Mouse (Mus musculus): ENCODE results near the gene Tmem132a. TPM values are rescaled to one million over a fixed set of nuclear protein-coding genes. Genes with fewer than 3 reads are reported as not detected.

Tmem132a gene
- total and polyA plus RNA-seq, 2 experiments from 2014 or later = 184 to 362 TPM

- no peak overlapping the region for H3K27ac ChIP-seq (ENCODE audit: low read depth, low read length)
- no peak overlapping the region for H3K4me2 ChIP-seq (ENCODE audit: low read depth)
- no peak for DNase-seq
- H3K27me3 ChIP-seq (ENCODE audit: insufficient read depth, low read length) = no peaks in the 10 kb centered on the region
- TF ChIP-seq CTCF (IDR thresholded peaks at IDR 0.05; ENCODE audit: low read depth) = no peak
- no peak overlapping the region for H3K9ac ChIP-seq
- WGBS = 88% methylated on average over 5 of the region's 5 CpGs
- H3K4me3 ChIP-seq (ENCODE audit: low read depth, low read length) = no peak overlapping the region
- ATAC-seq = no peak
- H3K36me3 ChIP-seq (ENCODE audit: insufficient read depth) = no peaks in the 10 kb centered on the region
- no peaks in the 10 kb centered on the region for H3K9me3 ChIP-seq (ENCODE audit: low read length)
- H3K4me1 ChIP-seq (ENCODE audit: insufficient read depth) = no peaks in the 10 kb centered on the region
Observed at GRCm38 (mm10) chr19:10844206-10844605, 25.5 kb downstream of the Tmem132a start.

- no peaks in the 10 kb centered on the region for H3K36me3 ChIP-seq (ENCODE audit: insufficient read depth)
- no peaks in the 10 kb centered on the region for H3K4me1 ChIP-seq (ENCODE audit: insufficient read depth)
- H3K9me3 ChIP-seq (ENCODE audit: low read length) = no peaks in the 10 kb centered on the region
- no peak for DNase-seq
- no peaks in the 10 kb centered on the region for H3K27me3 ChIP-seq (ENCODE audit: insufficient read depth, low read length)
- 70% methylated on average over 24 of the region's 24 CpGs for WGBS
- no peak for ATAC-seq
- H3K27ac ChIP-seq (ENCODE audit: low read depth, low read length) = no peak overlapping the region
- H3K4me2 ChIP-seq (ENCODE audit: low read depth) = no peak overlapping the region
- no peak overlapping the region for H3K9ac ChIP-seq
- no peak overlapping the region for H3K4me3 ChIP-seq (ENCODE audit: low read depth, low read length)
- no peak for TF ChIP-seq CTCF (IDR thresholded peaks at IDR 0.05; ENCODE audit: low read depth)
Observed at GRCm38 (mm10) chr19:10842914-10843313, 26.8 kb downstream of the Tmem132a start.

- 73% methylated on average over 16 of the region's 16 CpGs for WGBS
- Histone ChIP-seq H3K27me3 (ENCODE audit: insufficient read depth, low read length) (no peaks in the 10 kb centered on the region), H3K36me3 (ENCODE audit: insufficient read depth) (no peaks in the 10 kb centered on the region), H3K9me3 (ENCODE audit: low read length) (no peaks in the 10 kb centered on the region), H3K9ac (no peak overlapping the region), H3K27ac (ENCODE audit: low read depth, low read length) (no peak overlapping the region), H3K4me2 (ENCODE audit: low read depth) (no peak overlapping the region), H3K4me3 (ENCODE audit: low read depth, low read length) (no peak overlapping the region), H3K4me1 (ENCODE audit: insufficient read depth) (no peaks in the 10 kb centered on the region)
- TF ChIP-seq CTCF (IDR thresholded peaks at IDR 0.05; ENCODE audit: low read depth) = no peak
- no peak for DNase-seq
- no peak for ATAC-seq
Observed at GRCm38 (mm10) chr19:10841721-10842626, 27.8 kb downstream of the Tmem132a start.

- Histone ChIP-seq H3K27me3 (ENCODE audit: insufficient read depth, low read length) (no peaks in the 10 kb centered on the region), H3K4me2 (ENCODE audit: low read depth) (no peak within 1 kb of the TSS), H3K4me1 (ENCODE audit: insufficient read depth) (no peaks in the 10 kb centered on the region), H3K27ac (ENCODE audit: low read depth, low read length) (no peak within 1 kb of the TSS), H3K36me3 (ENCODE audit: insufficient read depth) (no peaks in the 10 kb centered on the region), H3K4me3 (ENCODE audit: low read depth, low read length) (no peak within 1 kb of the TSS), H3K9me3 (ENCODE audit: low read length) (no peaks in the 10 kb centered on the region), H3K9ac (no peak within 1 kb of the TSS)
- no peak for DNase-seq
- 84% methylated on average over 15 of the region's 15 CpGs for WGBS
- no peak for TF ChIP-seq CTCF (IDR thresholded peaks at IDR 0.05; ENCODE audit: low read depth)
- no peak for ATAC-seq
Observed at GRCm38 (mm10) chr19:10839010-10839892, 30.5 kb downstream of the Tmem132a start, which contains the start of gene Slc15a3. TSS of gene Slc15a3 (plus strand) at chr19:10839727.

- TF ChIP-seq CTCF (IDR thresholded peaks at IDR 0.05; ENCODE audit: low read depth) = no peak
- ATAC-seq (no peak), DNase-seq (no peak)
- WGBS = 71% methylated on average over 3 of the region's 3 CpGs
- no peak overlapping the region for H3K4me2 ChIP-seq (ENCODE audit: low read depth)
- no peak overlapping the region for H3K27ac ChIP-seq (ENCODE audit: low read depth, low read length)
- no peak overlapping the region for H3K4me3 ChIP-seq (ENCODE audit: low read depth, low read length)
- H3K9ac ChIP-seq = no peak overlapping the region
- H3K27me3 ChIP-seq (ENCODE audit: insufficient read depth, low read length) = no peaks in the 10 kb centered on the region
- no peaks in the 10 kb centered on the region for H3K9me3 ChIP-seq (ENCODE audit: low read length)
- no peaks in the 10 kb centered on the region for H3K4me1 ChIP-seq (ENCODE audit: insufficient read depth)
- H3K36me3 ChIP-seq (ENCODE audit: insufficient read depth) = no peaks in the 10 kb centered on the region
Observed at GRCm38 (mm10) chr19:10835671-10836070, 34.1 kb downstream of the Tmem132a start.

- DNase-seq (no peak), ATAC-seq (no peak)
- no peak for TF ChIP-seq CTCF (IDR thresholded peaks at IDR 0.05; ENCODE audit: low read depth)
- Histone ChIP-seq H3K4me2 (ENCODE audit: low read depth) (no peak overlapping the region), H3K36me3 (ENCODE audit: insufficient read depth) (no peaks in the 10 kb centered on the region), H3K9ac (no peak overlapping the region), H3K4me1 (ENCODE audit: insufficient read depth) (no peaks in the 10 kb centered on the region), H3K4me3 (ENCODE audit: low read depth, low read length) (no peak overlapping the region), H3K9me3 (ENCODE audit: low read length) (no peaks in the 10 kb centered on the region), H3K27me3 (ENCODE audit: insufficient read depth, low read length) (no peaks in the 10 kb centered on the region), H3K27ac (ENCODE audit: low read depth, low read length) (no peak overlapping the region)
- WGBS = 81% methylated on average over 3 of the region's 3 CpGs
Observed at GRCm38 (mm10) chr19:10833611-10834010, 36.1 kb downstream of the Tmem132a start.
